Mouse (Mus musculus): ENCODE results near the gene Galnt17. TPM values are rescaled to one million over a fixed set of nuclear protein-coding genes. Genes with fewer than 3 reads are reported as not detected.

Gene Galnt17
- polyA plus RNA-seq, 1 experiment from 2014 or later, result 0.96 TPM

DNA sequence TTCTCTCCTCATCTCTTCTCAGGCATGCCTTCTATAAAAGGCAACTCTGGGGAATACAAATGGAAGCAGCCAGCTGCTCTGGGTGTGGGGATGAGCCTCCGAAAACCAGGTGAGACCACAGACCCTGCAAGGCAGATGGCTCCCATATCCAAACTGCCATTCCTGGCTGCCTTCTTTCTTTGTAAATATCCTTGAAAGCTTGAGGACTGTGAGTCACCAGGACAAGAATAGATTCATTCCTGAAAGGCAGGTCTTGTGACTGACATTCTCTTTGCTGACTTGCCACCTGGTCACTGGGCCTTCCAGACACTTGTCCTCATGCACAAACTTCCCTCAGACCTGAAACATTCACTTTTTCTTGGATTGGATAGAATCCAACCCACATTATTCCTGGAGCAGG lies 127.1 kb downstream of the Galnt17 start:
- Histone ChIP-seq H3K4me3 (ENCODE audit: low read depth, low read length) (no peak overlapping the region), H3K4me1 (ENCODE audit: control insufficient read depth, insufficient read depth, low read length) (peaks cover 4% of the 10 kb centered on the region; the same call in 1 of the 2 replicates), H3K9ac (ENCODE audit: low read depth, low read length) (no peak overlapping the region), H3K4me2 (no peak overlapping the region), H3K27ac (ENCODE audit: low read depth, low read length) (no peak overlapping the region), H3K27me3 (ENCODE audit: control insufficient read depth, insufficient read depth, low read length) (no peaks in the 10 kb centered on the region), H3K36me3 (ENCODE audit: control insufficient read depth, insufficient read depth, low read length) (no peaks in the 10 kb centered on the region), H3K9me3 (replicated peaks; ENCODE audit: control insufficient read depth, low read length) (no peaks in the 10 kb centered on the region)
- ATAC-seq (replicated peaks; ENCODE audit: insufficient number of reproducible peaks, low FRiP score, low TSS enrichment), result no peak
- WGBS (ENCODE audit: insufficient replicate concordance), result 46% methylated on average over 1 of the region's 1 CpGs

DNA sequence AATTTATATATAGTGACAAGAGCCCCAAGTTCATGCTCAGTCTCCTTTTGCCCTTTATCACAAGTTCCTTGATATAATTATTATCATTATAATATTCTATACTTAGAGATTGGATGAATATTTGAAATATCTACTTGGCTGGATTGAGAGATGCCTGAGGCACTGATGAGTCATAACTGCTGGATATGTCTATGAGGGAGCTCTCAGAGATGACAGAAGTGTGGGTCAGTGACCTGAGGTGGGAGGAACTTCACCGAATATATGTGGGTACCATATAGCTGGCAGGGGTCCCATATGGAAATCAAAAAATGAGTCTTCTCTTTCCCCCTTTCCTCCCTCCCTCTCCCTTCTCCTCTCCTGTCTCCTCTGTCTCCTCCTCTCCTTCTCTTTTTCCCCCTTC lies 127.5 kb downstream of the Galnt17 start:
- H3K9me3 ChIP-seq (replicated peaks; ENCODE audit: control insufficient read depth, low read length), result no peaks in the 10 kb centered on the region
- no peak overlapping the region for H3K4me3 ChIP-seq (ENCODE audit: low read depth, low read length)
- WGBS (ENCODE audit: insufficient replicate concordance), result 63% methylated on average over 1 of the region's 1 CpGs
- H3K4me1 ChIP-seq (ENCODE audit: control insufficient read depth, insufficient read depth, low read length), result peaks cover 4% of the 10 kb centered on the region; the same call in 1 of the 2 replicates
- no peak overlapping the region for H3K9ac ChIP-seq (ENCODE audit: low read depth, low read length)
- no peak overlapping the region for H3K27ac ChIP-seq (ENCODE audit: low read depth, low read length)
- H3K36me3 ChIP-seq (ENCODE audit: control insufficient read depth, insufficient read depth, low read length), result no peaks in the 10 kb centered on the region
- no peak for ATAC-seq (replicated peaks; ENCODE audit: insufficient number of reproducible peaks, low FRiP score, low TSS enrichment)
- H3K27me3 ChIP-seq (ENCODE audit: control insufficient read depth, insufficient read depth, low read length), result no peaks in the 10 kb centered on the region
- no peak overlapping the region for H3K4me2 ChIP-seq

- H3K9me3 ChIP-seq (replicated peaks; ENCODE audit: control insufficient read depth, low read length), result no peaks in the 10 kb centered on the region
- 22% methylated on average over 7 of the region's 7 CpGs for WGBS (ENCODE audit: insufficient replicate concordance)
- H3K4me2 ChIP-seq, result no peak overlapping the region
- H3K27ac ChIP-seq (ENCODE audit: low read depth, low read length), result no peak overlapping the region
- H3K27me3 ChIP-seq (ENCODE audit: control insufficient read depth, insufficient read depth, low read length), result no peaks in the 10 kb centered on the region
- no peak overlapping the region for H3K4me3 ChIP-seq (ENCODE audit: low read depth, low read length)
- H3K4me1 ChIP-seq (ENCODE audit: control insufficient read depth, insufficient read depth, low read length), result peaks cover 4% of the 10 kb centered on the region; the same call in 1 of the 2 replicates
- no peak overlapping the region for H3K9ac ChIP-seq (ENCODE audit: low read depth, low read length)
- H3K36me3 ChIP-seq (ENCODE audit: control insufficient read depth, insufficient read depth, low read length), result no peaks in the 10 kb centered on the region
- ATAC-seq (replicated peaks; ENCODE audit: insufficient number of reproducible peaks, low FRiP score, low TSS enrichment), result no peak
Observed at GRCm38 (mm10) chr5:131177851-131178250, 130.4 kb downstream of the Galnt17 start.

DNA sequence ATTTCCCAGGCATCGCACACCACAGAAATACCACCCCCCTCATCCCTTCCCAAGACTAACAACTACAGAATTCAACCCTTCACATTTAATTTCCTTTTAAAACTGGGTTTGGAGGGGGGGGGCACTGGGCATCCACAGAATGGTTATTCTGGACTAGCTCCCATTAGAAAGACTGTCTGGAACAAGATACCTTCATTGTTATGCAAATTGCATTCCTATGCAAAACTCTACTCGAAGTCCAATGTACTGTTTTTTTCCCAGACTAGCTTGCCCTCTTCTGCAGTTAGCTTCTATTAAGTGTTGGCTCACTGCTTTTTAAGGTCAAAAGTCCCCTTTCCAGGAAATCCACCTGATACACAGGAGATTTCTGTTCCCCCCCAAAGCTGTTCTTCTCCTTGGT lies 131.1 kb downstream of the Galnt17 start:
- no peak for ATAC-seq (replicated peaks; ENCODE audit: insufficient number of reproducible peaks, low FRiP score, low TSS enrichment)
- 51% methylated on average over 2 of the region's 2 CpGs for WGBS (ENCODE audit: insufficient replicate concordance)

DNA sequence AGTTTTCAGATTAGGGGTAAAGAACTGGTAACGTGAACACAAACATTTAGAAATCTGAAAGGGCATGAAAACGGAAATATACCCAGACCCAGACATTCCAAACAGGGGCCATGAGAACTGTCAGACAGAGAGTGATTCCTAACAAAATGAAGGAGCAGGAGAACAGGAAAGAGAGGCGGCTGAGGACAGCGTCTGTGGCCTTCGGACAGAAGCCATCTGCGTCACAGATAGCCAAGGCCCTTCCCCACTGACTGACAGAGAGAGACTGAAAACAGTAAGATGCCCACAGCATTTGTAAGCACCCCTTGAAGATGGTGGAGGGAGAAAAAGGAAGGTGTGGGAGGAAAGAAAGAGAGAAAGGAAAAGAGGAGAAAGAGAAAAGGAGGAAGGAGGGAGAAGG lies 139.1 kb downstream of the Galnt17 start:
- Histone ChIP-seq H3K4me3 (ENCODE audit: low read depth, low read length) (no peak overlapping the region), H3K9ac (ENCODE audit: low read depth, low read length) (no peak overlapping the region), H3K36me3 (ENCODE audit: control insufficient read depth, insufficient read depth, low read length) (no peaks in the 10 kb centered on the region), H3K4me2 (no peak overlapping the region), H3K9me3 (replicated peaks; ENCODE audit: control insufficient read depth, low read length) (no peaks in the 10 kb centered on the region), H3K4me1 (ENCODE audit: control insufficient read depth, insufficient read depth, low read length) (no peaks in the 10 kb centered on the region), H3K27me3 (ENCODE audit: control insufficient read depth, insufficient read depth, low read length) (no peaks in the 10 kb centered on the region), H3K27ac (ENCODE audit: low read depth, low read length) (no peak overlapping the region)
- 56% methylated on average over 6 of the region's 6 CpGs for WGBS (ENCODE audit: insufficient replicate concordance)
- no peak for ATAC-seq (replicated peaks; ENCODE audit: insufficient number of reproducible peaks, low FRiP score, low TSS enrichment)

More for the DNA sequence above, 131.1 kb downstream of the Galnt17 start:
- Histone ChIP-seq H3K4me1 (ENCODE audit: control insufficient read depth, insufficient read depth, low read length) (peaks cover 4% of the 10 kb centered on the region; the same call in 1 of the 2 replicates), H3K9me3 (replicated peaks; ENCODE audit: control insufficient read depth, low read length) (no peaks in the 10 kb centered on the region), H3K36me3 (ENCODE audit: control insufficient read depth, insufficient read depth, low read length) (no peaks in the 10 kb centered on the region), H3K4me2 (no peak overlapping the region), H3K27ac (ENCODE audit: low read depth, low read length) (no peak overlapping the region), H3K4me3 (ENCODE audit: low read depth, low read length) (no peak overlapping the region), H3K9ac (ENCODE audit: low read depth, low read length) (no peak overlapping the region), H3K27me3 (ENCODE audit: control insufficient read depth, insufficient read depth, low read length) (no peaks in the 10 kb centered on the region)

- no peaks in the 10 kb centered on the region for H3K4me1 ChIP-seq (ENCODE audit: control insufficient read depth, insufficient read depth, low read length)
- H3K4me3 ChIP-seq (ENCODE audit: low read depth, low read length), result no peak overlapping the region
- WGBS (ENCODE audit: insufficient replicate concordance), result 73% methylated on average over 5 of the region's 5 CpGs
- H3K27me3 ChIP-seq (ENCODE audit: control insufficient read depth, insufficient read depth, low read length), result no peaks in the 10 kb centered on the region
- H3K9ac ChIP-seq (ENCODE audit: low read depth, low read length), result no peak overlapping the region
- H3K9me3 ChIP-seq (replicated peaks; ENCODE audit: control insufficient read depth, low read length), result no peaks in the 10 kb centered on the region
- no peak for ATAC-seq (replicated peaks; ENCODE audit: insufficient number of reproducible peaks, low FRiP score, low TSS enrichment)
- H3K4me2 ChIP-seq, result no peak overlapping the region
- no peak overlapping the region for H3K27ac ChIP-seq (ENCODE audit: low read depth, low read length)
- no peaks in the 10 kb centered on the region for H3K36me3 ChIP-seq (ENCODE audit: control insufficient read depth, insufficient read depth, low read length)
Observed at GRCm38 (mm10) chr5:131167366-131167765, 140.9 kb downstream of the Galnt17 start.

- no peak for ATAC-seq (replicated peaks; ENCODE audit: insufficient number of reproducible peaks, low FRiP score, low TSS enrichment)
- Histone ChIP-seq H3K4me2 (no peak overlapping the region), H3K4me1 (ENCODE audit: control insufficient read depth, insufficient read depth, low read length) (no peaks in the 10 kb centered on the region), H3K27ac (ENCODE audit: low read depth, low read length) (no peak overlapping the region), H3K4me3 (ENCODE audit: low read depth, low read length) (no peak overlapping the region), H3K27me3 (ENCODE audit: control insufficient read depth, insufficient read depth, low read length) (no peaks in the 10 kb centered on the region), H3K9me3 (replicated peaks; ENCODE audit: control insufficient read depth, low read length) (no peaks in the 10 kb centered on the region), H3K9ac (ENCODE audit: low read depth, low read length) (no peak overlapping the region), H3K36me3 (ENCODE audit: control insufficient read depth, insufficient read depth, low read length) (no peaks in the 10 kb centered on the region)
- WGBS (ENCODE audit: insufficient replicate concordance), result 78% methylated on average over 7 of the region's 7 CpGs
Observed at GRCm38 (mm10) chr5:131165681-131166080, 142.6 kb downstream of the Galnt17 start.

- Histone ChIP-seq H3K9me3 (replicated peaks; ENCODE audit: control insufficient read depth, low read length) (no peaks in the 10 kb centered on the region), H3K4me3 (ENCODE audit: low read depth, low read length) (no peak overlapping the region), H3K9ac (ENCODE audit: low read depth, low read length) (no peak overlapping the region), H3K4me2 (no peak overlapping the region), H3K4me1 (ENCODE audit: control insufficient read depth, insufficient read depth, low read length) (no peaks in the 10 kb centered on the region), H3K27ac (ENCODE audit: low read depth, low read length) (no peak overlapping the region), H3K36me3 (ENCODE audit: control insufficient read depth, insufficient read depth, low read length) (no peaks in the 10 kb centered on the region), H3K27me3 (ENCODE audit: control insufficient read depth, insufficient read depth, low read length) (no peaks in the 10 kb centered on the region)
- WGBS (ENCODE audit: insufficient replicate concordance), result 63% methylated on average over 4 of the region's 4 CpGs
- no peak for ATAC-seq (replicated peaks; ENCODE audit: insufficient number of reproducible peaks, low FRiP score, low TSS enrichment)
Observed at GRCm38 (mm10) chr5:131157866-131158265, 150.4 kb downstream of the Galnt17 start.

DNA sequence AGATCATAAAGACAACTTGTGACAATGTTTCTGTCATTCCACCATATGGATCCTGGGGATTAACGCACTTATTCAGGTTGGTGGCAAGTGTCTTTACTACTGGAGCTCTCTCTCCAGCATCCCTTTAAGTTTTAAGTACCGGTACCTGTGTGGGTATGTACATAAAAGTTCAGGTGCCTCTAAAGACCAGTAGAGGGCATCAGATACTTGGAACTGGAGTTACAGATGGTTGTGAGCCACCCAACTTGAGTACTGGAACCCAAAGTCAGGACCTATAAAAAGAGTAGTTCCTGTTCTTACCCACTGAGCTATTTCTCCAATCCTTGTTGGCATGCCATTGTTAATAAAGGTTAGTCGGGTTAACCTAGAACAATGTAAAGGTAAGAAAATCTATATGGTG lies 152.0 kb downstream of the Galnt17 start:
- Histone ChIP-seq H3K9me3 (replicated peaks; ENCODE audit: control insufficient read depth, low read length) (no peaks in the 10 kb centered on the region), H3K27me3 (ENCODE audit: control insufficient read depth, insufficient read depth, low read length) (no peaks in the 10 kb centered on the region), H3K36me3 (ENCODE audit: control insufficient read depth, insufficient read depth, low read length) (no peaks in the 10 kb centered on the region), H3K27ac (ENCODE audit: low read depth, low read length) (no peak overlapping the region), H3K4me2 (no peak overlapping the region), H3K9ac (ENCODE audit: low read depth, low read length) (no peak overlapping the region), H3K4me3 (ENCODE audit: low read depth, low read length) (no peak overlapping the region), H3K4me1 (ENCODE audit: control insufficient read depth, insufficient read depth, low read length) (no peaks in the 10 kb centered on the region)
- ATAC-seq (replicated peaks; ENCODE audit: insufficient number of reproducible peaks, low FRiP score, low TSS enrichment), result no peak
- WGBS (ENCODE audit: insufficient replicate concordance), result 64% methylated on average over 3 of the region's 3 CpGs
